Mouse (Mus musculus) hindbrain, postnatal 0 days (tissue): Measurements from ENCODE around the gene Rasgef1b. TPM values are rescaled to one million over a fixed set of nuclear protein-coding genes. Genes with fewer than 3 reads are reported as not detected.

Experiments used
- ATAC-seq: fragments of 200-750 bp; cut with Nextera tagmentation; 2 replicates; pipeline ENCODE4 v1.8.0; 2017; ENCODE audit warnings: mild to moderate bottlenecking, moderate TSS enrichment, moderate library complexity
- DNase-seq: peaks from one replicate; pipeline ENCODE4 v3.0.0-alpha.2; 2015; ENCODE audit warnings: low spot score
- H3K27ac ChIP-seq: fragments of 300-500 bp; sonication (generic); 2 replicates; pipeline ENCODE4 v1.5.1; 2014; ENCODE audit warnings: mild to moderate bottlenecking
- H3K27me3 ChIP-seq: fragments of 300-500 bp; sonication (generic); 2 replicates; pipeline ENCODE4 v1.6.1; 2014; ENCODE audit warnings: low read length, mixed read lengths; ENCODE audit not compliant: insufficient read depth
- H3K36me3 ChIP-seq: fragments of 300-500 bp; sonication (generic); 2 replicates; pipeline ENCODE4 v1.6.1; 2014; ENCODE audit warnings: low read length, mixed read lengths; ENCODE audit not compliant: insufficient read depth
- H3K4me1 ChIP-seq: fragments of 300-500 bp; sonication (generic); 2 replicates; pipeline ENCODE4 v1.6.1; 2014; ENCODE audit warnings: antibody characterized with exemption, low read length, mixed read lengths; ENCODE audit not compliant: insufficient read depth
- H3K4me2 ChIP-seq: fragments of 300-500 bp; sonication (generic); 2 replicates; pipeline ENCODE4 v1.6.1; 2014; ENCODE audit warnings: low read depth, mild to moderate bottlenecking, low read length, moderate library complexity, mixed read lengths
- H3K4me3 ChIP-seq: fragments of 300-500 bp; sonication (generic); 2 replicates; pipeline ENCODE4 v1.5.1; 2014; ENCODE audit warnings: low read length
- H3K9ac ChIP-seq: fragments of 300-500 bp; sonication (generic); replicated peaks from 2 replicates; pipeline ENCODE4 v1.6.1; 2014; ENCODE audit warnings: mild to moderate bottlenecking, low read length, moderate library complexity, mixed read lengths
- H3K9me3 ChIP-seq: fragments of 300-500 bp; sonication (generic); 2 replicates; pipeline ENCODE4 v1.6.1; 2016; ENCODE audit warnings: low read length, mixed read lengths
- CTCF ChIP-seq: IDR thresholded peaks from 2 replicates; pipeline ENCODE4 v1.5.1; 2016; ENCODE audit warnings: antibody characterized with exemption, control low read depth, low read depth
- WGBS: fragments of 180-500 bp; shearing (Covaris S2); extraction: QIAGEN DNeasy Blood & Tissue Kit; methylation state at CpG from one replicate; pipeline ENCODE4 v1.1.7; 2014; 5-methylcytosine and 5-hydroxymethylcytosine counted together
- polyA plus RNA-seq: library from polyadenylated mRNA; unstranded; fragments of >200 nt; fragmentation: Nextera tagmentation; extraction: Ambion mirVana; gene quantifications from 2 replicates; pipeline ENCODE4 v1.2.1, GENCODE M21; 2015
- total RNA-seq: library from RNA; depleted of rRNA; stranded (reverse); fragments of >200 nt; gene quantifications from 2 replicates; pipeline ENCODE4 v1.2.3, GENCODE M21; 2014

Rasgef1b gene
- total and polyA plus RNA-seq, 2 experiments from 2014 or later: 32.0 to 39.9 TPM

GRCm38 (mm10) chr5:99375725-99376124 lies 353.1 kb downstream of the Rasgef1b start:
- Histone ChIP-seq H3K9ac (no peak overlapping the region), H3K4me3 (no peak overlapping the region), H3K27ac (no peak overlapping the region), H3K4me2 (no peak overlapping the region), H3K9me3 (no peaks in the 10 kb centered on the region), H3K36me3 (no peaks in the 10 kb centered on the region), H3K4me1 (peaks cover 9% of the 10 kb centered on the region; the same call in 1 of the 2 replicates), H3K27me3 (no peaks in the 10 kb centered on the region)
- no peak for DNase-seq
- no peak for TF ChIP-seq CTCF
- no peak for ATAC-seq
- 78% methylated on average over 7 of the region's 7 CpGs for WGBS

- no peak for TF ChIP-seq CTCF
- no peak for ATAC-seq
- Histone ChIP-seq H3K4me3 (no peak overlapping the region), H3K9me3 (no peaks in the 10 kb centered on the region), H3K36me3 (no peaks in the 10 kb centered on the region), H3K27me3 (no peaks in the 10 kb centered on the region), H3K9ac (no peak overlapping the region), H3K4me2 (no peak overlapping the region), H3K4me1 (peaks cover 9% of the 10 kb centered on the region; the same call in 1 of the 2 replicates), H3K27ac (no peak overlapping the region)
- WGBS: 91% methylated on average over 6 of the region's 6 CpGs
- no peak for DNase-seq
Measured at GRCm38 (mm10) chr5:99374460-99374859, 354.4 kb downstream of the Rasgef1b start.

GRCm38 (mm10) chr5:99373570-99374151 lies 355.2 kb downstream of the Rasgef1b start:
- Histone ChIP-seq H3K4me1 (peaks cover 2% of the 10 kb centered on the region; the same call in 1 of the 2 replicates), H3K9ac (no peak overlapping the region), H3K36me3 (no peaks in the 10 kb centered on the region), H3K9me3 (no peaks in the 10 kb centered on the region), H3K27ac (no peak overlapping the region), H3K4me3 (no peak overlapping the region), H3K4me2 (no peak overlapping the region), H3K27me3 (no peaks in the 10 kb centered on the region)
- no peak for ATAC-seq
- WGBS: 74% methylated on average over 8 of the region's 8 CpGs
- DNase-seq: no peak
- no peak for TF ChIP-seq CTCF

- Histone ChIP-seq H3K4me3 (no peak overlapping the region), H3K4me1 (no peaks in the 10 kb centered on the region), H3K9ac (no peak overlapping the region), H3K36me3 (no peaks in the 10 kb centered on the region), H3K27me3 (no peaks in the 10 kb centered on the region), H3K9me3 (no peaks in the 10 kb centered on the region), H3K4me2 (no peak overlapping the region), H3K27ac (no peak overlapping the region)
- DNase-seq (no peak), ATAC-seq (no peak)
- 85% methylated on average over 5 of the region's 5 CpGs for WGBS
- TF ChIP-seq CTCF: no peak
Measured at GRCm38 (mm10) chr5:99370636-99371035, 358.2 kb downstream of the Rasgef1b start.

- no peak for DNase-seq
Measured at GRCm38 (mm10) chr5:99369256-99369655, 359.6 kb downstream of the Rasgef1b start.

GRCm38 (mm10) chr5:99368615-99369014 lies 360.2 kb downstream of the Rasgef1b start:
- DNase-seq: no peak
- Histone ChIP-seq H3K36me3 (no peaks in the 10 kb centered on the region), H3K9me3 (no peaks in the 10 kb centered on the region), H3K4me1 (no peaks in the 10 kb centered on the region), H3K9ac (no peak overlapping the region), H3K4me2 (no peak overlapping the region), H3K27ac (no peak overlapping the region), H3K4me3 (no peak overlapping the region), H3K27me3 (no peaks in the 10 kb centered on the region)
- 84% methylated on average over 1 of the region's 1 CpGs for WGBS
- no peak for TF ChIP-seq CTCF
- no peak for ATAC-seq

More at GRCm38 (mm10) chr5:99369256-99369655, 359.6 kb downstream of the Rasgef1b start:
- Histone ChIP-seq H3K27ac (no peak overlapping the region), H3K4me3 (no peak overlapping the region), H3K4me2 (no peak overlapping the region), H3K9me3 (no peaks in the 10 kb centered on the region), H3K9ac (no peak overlapping the region), H3K36me3 (no peaks in the 10 kb centered on the region), H3K4me1 (no peaks in the 10 kb centered on the region), H3K27me3 (no peaks in the 10 kb centered on the region)
- ATAC-seq: no peak
- TF ChIP-seq CTCF: no peak
- WGBS: 88% methylated on average over 6 of the region's 6 CpGs

GRCm38 (mm10) chr5:99360531-99360930 lies 368.3 kb downstream of the Rasgef1b start:
- H3K4me2 ChIP-seq: no peak overlapping the region
- DNase-seq: no peak
- no peak overlapping the region for H3K27ac ChIP-seq
- no peak for ATAC-seq
- no peak overlapping the region for H3K9ac ChIP-seq
- H3K27me3 ChIP-seq: no peaks in the 10 kb centered on the region
- H3K36me3 ChIP-seq: no peaks in the 10 kb centered on the region
- no peak overlapping the region for H3K4me3 ChIP-seq
- no peaks in the 10 kb centered on the region for H3K4me1 ChIP-seq
- no peaks in the 10 kb centered on the region for H3K9me3 ChIP-seq
- WGBS: 84% methylated on average over 3 of the region's 3 CpGs
- no peak for TF ChIP-seq CTCF
